Mouse (Mus musculus) gastrocnemius, adult 2 months (tissue): ENCODE measurements around the gene Ankrd60. TPM values are rescaled to one million over a fixed set of nuclear protein-coding genes. Genes with fewer than 3 reads are reported as not detected.

Experiments
- DNase-seq: peaks from one replicate; pipeline ENCODE4 v3.0.0; 2022
- H3K27ac ChIP-seq: fragments of 200-600 bp; 2 replicates; pipeline ENCODE4 v1.8.1; 2022; ENCODE audit warnings: mild to moderate bottlenecking
- H3K4me3 ChIP-seq: fragments of 200-600 bp; 2 replicates; pipeline ENCODE4 v1.8.1; 2022; ENCODE audit warnings: mild to moderate bottlenecking, moderate library complexity
- CTCF ChIP-seq: fragments of 200-600 bp; IDR thresholded peaks from 2 replicates; pipeline ENCODE4 v1.8.1; 2022; ENCODE audit warnings: antibody characterized with exemption, mild to moderate bottlenecking, moderate library complexity
- intact Hi-C: fragments of 180-260 bp; cut with DNase I; formaldehyde crosslinking; loops from one replicate; pipeline ENCODE4 v1.15.1; 2025
- total RNA-seq, 2 experiments: library from RNA; stranded (reverse); gene quantifications; 2 replicates each; pipeline ENCODE4 v1.2.3; 2021

The Ankrd60 gene
- total RNA-seq, 2 experiments from 2014 or later = not detected

DNA sequence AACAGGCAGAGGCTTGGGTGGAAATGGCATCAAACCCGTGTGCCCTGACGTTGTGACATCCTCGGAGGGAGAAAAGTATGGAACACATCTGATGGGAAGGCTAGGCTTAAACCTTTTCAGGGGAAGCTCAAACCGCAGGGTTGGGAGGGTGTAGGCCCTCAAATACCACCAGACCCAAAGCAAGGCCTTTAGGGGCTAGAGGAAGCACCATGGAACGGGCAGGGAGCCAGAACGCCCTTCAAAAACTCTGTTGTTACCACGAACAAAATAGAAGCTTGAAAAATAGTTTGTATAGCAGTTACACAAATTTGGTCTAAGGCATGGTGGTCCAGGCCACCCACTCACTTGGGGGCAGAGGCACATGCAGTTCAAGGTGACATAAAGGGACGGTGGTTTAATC, 430 bp upstream of the Ankrd60 start:
- Histone ChIP-seq H3K4me3 (peak overlapping the region; percentile 63; the same call in 1 of the 2 replicates), H3K27ac (no peak overlapping the region)
- no peak for TF ChIP-seq CTCF
- intact Hi-C loops = no loop called here
- DNase-seq = peak; percentile 7

DNA sequence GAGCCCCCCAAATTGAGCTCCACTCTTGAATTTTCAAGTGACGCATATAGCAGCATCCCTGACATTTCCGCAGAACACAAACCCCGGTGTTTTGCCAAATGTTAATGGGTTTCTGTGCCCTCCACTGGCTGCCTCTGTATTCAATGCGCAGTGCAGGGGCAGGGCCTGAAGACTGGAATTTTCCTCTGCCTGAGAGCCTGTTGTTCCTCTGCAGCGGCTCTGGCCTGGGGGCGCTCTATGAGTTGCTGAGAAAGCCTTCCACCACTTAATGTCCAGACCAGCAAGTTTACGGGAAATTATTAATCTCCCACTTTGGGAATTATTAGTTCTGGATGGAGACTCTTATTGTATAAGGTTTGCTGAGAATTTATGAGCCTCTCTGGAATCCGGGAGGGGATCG, 14.0 kb downstream of the Ankrd60 start:
- intact Hi-C loops = loop anchor here (5.0 kb wide), 1 partner anchor 457 kb away; no protein-coding TSS in a partner anchor
- TF ChIP-seq CTCF = peak; percentile 18; the same call in 1 of the 2 replicates
- H3K4me3 ChIP-seq = no peak overlapping the region
- no peak overlapping the region for H3K27ac ChIP-seq
- DNase-seq = no peak

DNA sequence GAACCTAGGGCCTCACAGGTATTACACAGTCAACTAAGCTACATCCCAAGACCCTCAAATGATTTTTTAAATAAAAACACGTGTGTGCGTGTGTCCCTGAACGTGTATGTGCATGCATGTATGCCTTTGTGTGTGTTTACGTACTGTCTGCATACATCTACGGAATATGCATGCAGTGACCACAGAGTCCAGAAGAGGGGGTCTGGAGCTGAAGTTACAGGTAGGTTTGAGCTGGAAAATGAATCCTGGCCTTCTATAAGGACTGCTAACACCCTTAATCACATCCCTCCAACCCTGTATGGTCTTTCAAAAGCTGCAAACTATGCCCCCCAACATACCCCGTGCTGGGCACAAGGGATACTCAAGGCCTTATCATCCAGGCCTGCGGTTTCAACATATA, 14.8 kb downstream of the Ankrd60 start:
- DNase-seq = no peak
- intact Hi-C loops = loop anchor here (5.0 kb wide), 1 partner anchor 456 kb away; no protein-coding TSS in a partner anchor
- no peak overlapping the region for H3K4me3 ChIP-seq
- H3K27ac ChIP-seq = no peak overlapping the region
- peak; percentile 29; the same call in 1 of the 2 replicates for TF ChIP-seq CTCF

DNA sequence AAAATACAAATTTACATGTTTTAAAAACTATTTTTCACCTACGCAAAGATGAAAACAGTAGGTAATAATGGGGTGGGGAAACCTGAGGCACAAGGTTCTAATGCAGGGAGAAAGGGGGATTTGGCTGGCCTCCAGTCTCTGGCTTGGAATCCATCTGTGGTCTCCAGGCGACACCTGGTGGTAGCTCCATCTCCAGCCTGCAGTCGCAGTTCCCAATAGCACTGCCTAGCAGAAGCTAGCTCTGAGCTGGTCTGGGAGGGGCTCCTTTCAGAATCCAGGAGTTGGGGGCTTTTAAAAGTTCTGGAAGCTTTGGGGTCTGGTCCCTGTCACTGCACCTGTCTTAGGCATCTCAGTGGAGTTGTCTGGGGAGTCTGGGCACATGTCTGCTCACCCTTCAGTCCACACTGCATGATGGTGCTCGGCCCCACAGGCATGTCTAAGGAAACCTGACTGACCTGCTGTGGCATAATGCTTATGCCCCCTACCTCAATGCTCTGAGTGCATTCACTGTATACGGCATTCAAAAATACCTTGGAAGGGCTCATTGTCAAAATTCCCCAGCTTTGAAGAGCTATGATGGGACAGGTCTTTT, 16.2 kb downstream of the Ankrd60 start:
- DNase-seq = peak; percentile 73
- intact Hi-C loops = loop anchor here (1.0 to 5.0 kb wide), 2 partner anchors 376 to 455 kb away; no protein-coding TSS in a partner anchor
- Histone ChIP-seq H3K27ac (no peak overlapping the region), H3K4me3 (no peak overlapping the region)
- peak; percentile 94 for TF ChIP-seq CTCF

DNA sequence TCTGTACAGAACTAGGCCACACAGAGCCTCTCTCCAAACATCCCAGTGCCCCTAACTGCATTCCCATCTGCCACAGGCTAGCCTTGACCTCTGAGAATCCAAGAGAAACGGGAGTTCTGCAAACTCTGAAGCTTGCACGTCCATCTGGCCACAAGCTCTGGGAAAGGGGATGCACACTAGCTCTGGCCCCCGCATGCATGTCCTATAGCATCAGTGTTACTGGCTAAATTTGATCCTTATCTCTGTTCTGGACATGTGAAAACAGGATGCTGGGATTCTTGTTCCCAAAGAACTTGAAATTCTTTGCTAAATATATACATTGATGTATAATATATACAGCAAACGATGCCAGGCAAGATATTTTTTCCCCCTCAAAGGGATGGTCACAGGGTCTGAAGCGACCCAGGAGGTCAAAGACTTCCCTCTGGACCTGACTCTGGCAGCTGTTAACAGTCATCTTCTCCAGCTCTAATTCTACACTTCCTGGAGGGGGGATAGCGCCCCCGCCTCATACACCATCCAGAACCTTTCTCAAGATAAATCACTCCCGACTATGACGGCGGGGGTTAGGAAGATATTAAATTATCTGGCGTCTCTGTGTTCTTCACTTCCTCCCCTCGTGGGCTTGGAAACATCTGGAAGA, 19.3 kb downstream of the Ankrd60 start:
- intact Hi-C loops = loop anchor here (10.0 kb wide), 1 partner anchor 1346 kb away; no protein-coding TSS in a partner anchor
- Histone ChIP-seq H3K4me3 (no peak overlapping the region), H3K27ac (no peak overlapping the region)
- no peak for TF ChIP-seq CTCF
- no peak for DNase-seq

DNA sequence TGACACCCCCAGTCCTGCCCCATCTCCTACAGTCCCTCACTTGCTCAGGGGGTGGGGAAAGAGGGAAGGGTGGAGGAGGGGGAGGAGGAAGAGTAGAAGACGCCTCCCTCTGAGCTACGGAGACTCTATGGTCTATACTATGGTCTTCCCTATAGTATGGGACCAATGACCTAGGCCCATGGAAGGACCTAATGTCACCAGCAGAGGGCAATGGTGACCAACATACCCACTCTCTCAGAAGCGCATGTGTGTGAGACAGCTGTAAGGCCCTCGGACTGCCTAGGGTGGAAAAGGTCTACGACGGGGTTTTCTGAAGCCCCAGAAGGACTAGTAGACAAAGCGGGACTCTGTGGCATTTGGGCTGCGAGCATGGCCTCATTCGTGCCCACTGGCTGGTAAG, 24.3 kb downstream of the Ankrd60 start:
- peak; percentile 62 for TF ChIP-seq CTCF
- DNase-seq = no peak
- intact Hi-C loops = loop anchor here (10.0 kb wide), 1 partner anchor 1351 kb away; no protein-coding TSS in a partner anchor
- Histone ChIP-seq H3K27ac (no peak overlapping the region), H3K4me3 (no peak overlapping the region)

DNA sequence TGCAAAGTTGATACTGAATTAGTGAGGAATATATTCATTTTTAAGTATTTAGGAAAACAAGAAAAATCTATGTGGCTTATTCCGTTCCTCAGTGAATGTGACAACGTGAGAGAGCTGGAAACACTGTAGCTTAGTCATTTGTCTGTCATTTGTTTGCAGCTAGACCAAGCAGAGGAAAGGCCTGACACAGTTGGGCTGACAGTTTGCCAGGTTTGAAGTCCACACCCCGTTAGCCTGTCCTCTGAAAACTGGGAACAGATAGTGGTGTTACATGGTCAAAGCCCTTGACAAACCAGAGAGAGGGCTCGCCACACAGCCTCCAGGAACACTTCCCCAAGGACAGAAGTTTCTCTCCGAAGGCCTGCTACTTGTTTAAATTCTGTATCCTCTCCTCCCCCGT, 27.5 kb downstream of the Ankrd60 start:
- DNase-seq = peak; percentile 47
- no peak overlapping the region for H3K4me3 ChIP-seq
- TF ChIP-seq CTCF = no peak
- H3K27ac ChIP-seq = no peak overlapping the region
- intact Hi-C loops = loop anchor here (10.0 kb wide), 1 partner anchor 1354 kb away; no protein-coding TSS in a partner anchor

DNA sequence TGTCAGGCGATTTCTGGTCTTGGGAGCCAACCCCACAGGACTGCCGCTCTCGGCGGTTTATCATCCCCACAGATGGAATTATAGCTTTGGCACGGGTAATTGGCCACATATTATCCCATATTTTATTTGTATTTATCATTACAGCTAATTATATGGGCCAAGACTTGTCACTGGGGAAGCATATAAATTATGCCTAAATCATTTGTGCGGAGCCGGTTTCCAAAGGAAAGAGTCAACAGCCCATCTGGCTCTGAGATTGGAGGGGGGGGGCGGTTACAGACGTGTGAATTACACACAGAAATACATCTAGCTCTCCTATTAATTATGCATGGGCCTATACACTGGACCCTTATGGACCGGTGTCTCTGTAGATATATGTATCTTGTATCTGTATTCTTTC, 28.9 kb downstream of the Ankrd60 start:
- no peak for DNase-seq
- intact Hi-C loops = loop anchor here (5.0 kb wide), 1 partner anchor 442 kb away; no protein-coding TSS in a partner anchor
- no peak for TF ChIP-seq CTCF
- Histone ChIP-seq H3K4me3 (no peak overlapping the region), H3K27ac (no peak overlapping the region)

DNA sequence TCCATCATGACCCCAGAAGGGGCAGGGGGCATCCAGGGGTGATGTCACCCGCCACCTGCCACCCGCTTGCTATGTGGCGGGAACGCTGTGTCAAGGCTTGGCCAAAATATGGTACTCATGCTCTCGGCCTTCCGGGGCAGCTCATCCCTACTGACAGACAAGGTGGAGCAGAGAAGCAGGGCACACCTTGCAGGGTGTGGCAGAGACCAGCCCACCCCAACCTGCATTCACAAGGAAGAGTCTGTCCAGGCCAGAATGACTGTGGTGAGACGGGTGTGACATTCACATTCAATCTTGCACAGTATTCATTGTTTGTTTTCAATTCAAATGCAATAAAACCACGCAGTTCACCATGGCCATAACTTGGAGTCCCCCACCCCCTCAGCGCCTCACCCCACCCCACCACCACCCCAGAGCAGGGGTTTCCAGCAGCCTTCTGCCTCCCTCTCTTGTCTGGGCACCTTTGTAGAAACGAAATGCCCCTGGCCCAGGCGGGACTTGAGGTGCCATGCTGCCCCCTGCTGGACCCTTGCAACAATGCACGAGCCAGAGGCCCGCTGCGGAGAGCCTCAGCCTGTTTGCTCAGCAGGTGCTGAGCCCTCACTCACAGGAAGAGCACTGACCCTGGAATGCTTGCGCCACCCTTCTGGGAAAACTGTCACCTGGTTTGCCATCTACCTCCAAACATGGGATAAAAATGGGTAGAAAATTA, 32.0 kb downstream of the Ankrd60 start:
- TF ChIP-seq CTCF = peak; percentile 87
- intact Hi-C loops = loop anchor here (1.0 to 5.0 kb wide), 3 partner anchors 315 to 439 kb away; no protein-coding TSS in a partner anchor
- H3K4me3 ChIP-seq = no peak overlapping the region
- no peak overlapping the region for H3K27ac ChIP-seq
- DNase-seq = peak; percentile 83

DNA sequence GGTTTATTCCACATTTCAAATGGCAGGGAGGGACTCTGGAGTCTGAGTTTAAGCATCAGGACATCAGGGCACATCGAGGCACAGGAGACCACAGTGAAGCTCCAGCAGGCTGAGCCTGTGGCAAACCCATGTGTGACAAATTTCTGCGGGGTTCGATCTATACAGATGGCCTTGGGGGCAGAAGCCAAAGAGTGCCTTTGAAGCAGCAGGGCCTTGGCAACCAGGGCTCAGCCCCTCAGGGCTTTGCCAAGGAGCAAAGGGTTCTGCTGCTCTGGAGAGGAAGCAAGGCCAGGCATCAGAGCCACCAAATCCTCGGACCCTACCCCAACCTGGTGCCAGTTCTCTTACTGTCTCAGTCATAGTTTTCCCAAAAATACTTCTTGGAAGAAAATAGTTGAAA, 35.4 kb downstream of the Ankrd60 start:
- intact Hi-C loops = no loop called here

DNA sequence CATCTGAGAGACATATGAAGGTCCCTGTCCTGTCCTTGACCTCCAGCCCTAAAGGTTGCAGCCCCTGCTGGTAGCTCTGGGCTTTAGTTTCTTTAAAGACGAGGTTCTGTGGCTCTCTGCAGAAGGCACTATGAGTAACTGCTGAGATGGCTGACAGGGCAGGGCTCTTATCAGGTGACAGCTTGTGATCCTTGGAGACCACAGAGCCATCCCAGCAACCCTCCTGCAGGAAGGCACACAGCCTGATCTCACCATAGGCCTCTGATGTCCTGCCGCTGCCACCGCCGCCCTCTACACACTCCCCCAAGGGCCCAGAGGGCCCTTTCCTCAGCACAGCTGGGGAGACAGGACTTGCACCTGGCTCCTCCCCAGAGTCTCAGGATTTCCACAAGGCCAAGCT, 36.4 kb downstream of the Ankrd60 start:
- no peak for TF ChIP-seq CTCF
- Histone ChIP-seq H3K4me3 (no peak overlapping the region), H3K27ac (no peak overlapping the region)
- no peak for DNase-seq
- intact Hi-C loops = no loop called here

More for the DNA sequence above, 35.4 kb downstream of the Ankrd60 start:
- H3K4me3 ChIP-seq = no peak overlapping the region
- no peak overlapping the region for H3K27ac ChIP-seq
- no peak for DNase-seq
- no peak for TF ChIP-seq CTCF

DNA sequence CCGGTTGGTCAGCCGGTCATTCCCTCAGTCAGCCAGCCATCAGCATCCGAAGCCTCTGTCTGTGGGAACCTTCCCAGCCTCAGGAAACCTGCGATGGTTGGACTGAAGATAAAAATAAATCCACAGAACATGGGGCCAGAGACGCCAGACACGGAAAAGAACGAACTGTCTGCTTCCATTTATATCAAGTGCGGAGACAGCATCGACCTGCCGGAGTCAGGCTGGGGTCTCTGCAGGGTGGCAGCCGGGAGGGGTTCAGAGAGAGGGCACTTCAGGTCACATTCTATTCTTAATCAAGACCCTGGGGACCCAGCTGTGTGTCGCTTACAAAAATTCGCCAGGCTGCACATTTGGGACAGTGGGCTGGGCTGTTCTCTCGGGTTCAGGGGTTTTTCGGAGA, 38.4 kb downstream of the Ankrd60 start:
- intact Hi-C loops = no loop called here
- DNase-seq = no peak
- Histone ChIP-seq H3K27ac (no peak overlapping the region), H3K4me3 (no peak overlapping the region)
- TF ChIP-seq CTCF = no peak

DNA sequence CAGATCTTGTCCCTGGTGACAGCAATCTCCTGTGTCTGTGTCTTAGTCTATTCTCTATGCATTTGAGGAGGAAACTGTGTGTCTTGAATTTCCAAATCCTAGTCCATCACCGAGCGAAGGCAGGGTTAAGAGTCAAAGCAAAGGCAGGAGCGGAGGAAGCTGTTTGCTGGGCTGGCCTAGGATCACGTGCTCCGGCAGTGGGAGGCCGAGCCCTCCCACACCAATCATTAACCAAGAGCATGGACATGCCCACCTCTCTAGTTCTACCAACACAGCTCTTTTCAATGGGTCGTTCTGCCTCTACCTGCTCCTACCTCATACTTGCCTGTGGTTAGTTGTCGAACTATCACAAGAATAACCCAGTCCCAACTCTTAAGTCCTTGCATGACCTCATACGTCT, 42.3 kb downstream of the Ankrd60 start:
- no peak overlapping the region for H3K27ac ChIP-seq
- H3K4me3 ChIP-seq = no peak overlapping the region
- TF ChIP-seq CTCF = no peak
- no peak for DNase-seq
- intact Hi-C loops = no loop called here
